In the genomic region with DNA sequence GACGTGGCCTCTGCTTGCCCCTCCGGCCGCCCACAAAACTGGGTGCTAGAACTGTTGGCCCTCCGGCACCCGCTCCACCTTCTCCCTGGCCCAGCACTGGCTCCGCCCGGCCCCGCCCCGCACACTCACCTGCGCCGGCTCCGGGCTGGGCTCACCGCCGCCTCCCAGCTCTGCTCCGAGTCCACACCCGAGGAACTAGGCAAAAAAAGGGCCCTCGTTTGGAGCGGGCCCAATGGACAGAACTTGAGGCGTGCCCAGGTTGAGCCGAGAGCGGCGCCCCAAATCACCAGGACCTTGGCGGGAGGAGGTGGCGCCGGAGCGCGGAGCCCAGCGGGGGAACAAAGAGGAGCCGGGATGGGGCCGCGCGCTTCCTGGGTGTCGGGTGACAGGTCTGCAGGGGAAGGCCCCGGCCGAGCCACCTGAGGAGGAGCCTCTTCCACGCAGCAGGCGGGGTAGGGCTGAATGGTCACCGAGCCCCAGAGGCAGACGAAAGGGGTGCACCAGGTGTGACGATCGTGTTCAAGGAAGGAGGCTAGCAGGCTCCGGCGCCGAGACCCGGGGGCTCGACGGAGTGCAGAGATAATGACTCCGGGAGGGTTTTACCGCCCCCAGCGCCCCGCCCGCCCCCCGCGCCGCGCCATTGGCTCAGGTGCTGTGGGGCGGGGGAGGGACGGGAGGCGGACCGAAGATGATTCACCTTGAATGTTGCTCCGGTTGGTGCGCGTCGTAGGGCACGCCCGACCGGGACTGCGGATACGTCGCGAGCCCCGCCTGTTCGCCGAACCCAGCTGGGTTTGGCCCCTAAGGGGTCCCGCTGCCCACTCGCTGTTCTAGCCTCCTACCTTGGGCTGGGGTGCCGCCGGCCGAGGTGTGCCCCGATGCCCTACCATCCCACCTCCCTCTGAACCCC, we compare ENCODE assay signal across 8 mouse cellular contexts.
A peak's percentile ranks its signal among the peaks of the same experiment; 100 is the strongest.
DNase-seq lines count a peak whose midpoint lies in the region; ATAC-seq lines count a peak whose summit lies in the region.

No protein-coding gene starts in this region.

- H3K27ac ChIP-seq in hindbrain, embryonic 10.5 days, result peak overlapping the region; percentile 85
- H3K27ac ChIP-seq in limb, embryonic 12.5 days, result no peak overlapping the region
- H3K27ac ChIP-seq in midbrain, embryonic 14.5 days (replicated peaks; ENCODE audit: low read depth, low read length), result no peak overlapping the region

- H3K27me3 ChIP-seq in hindbrain, embryonic 10.5 days (ENCODE audit: insufficient read depth, poor library complexity, severe bottlenecking), result peaks cover 100% of the 10 kb centered on the region
- peaks cover 98% of the 10 kb centered on the region for H3K27me3 ChIP-seq in limb, embryonic 12.5 days
- H3K27me3 ChIP-seq in midbrain, embryonic 14.5 days (ENCODE audit: control insufficient read depth, insufficient read depth, low read length), result peaks cover 90% of the 10 kb centered on the region

- no peaks in the 10 kb centered on the region for H3K9me3 ChIP-seq in hindbrain, embryonic 10.5 days
- peaks cover 3% of the 10 kb centered on the region; the same call in 1 of the 2 replicates for H3K9me3 ChIP-seq in limb, embryonic 12.5 days
- H3K9me3 ChIP-seq in midbrain, embryonic 14.5 days (ENCODE audit: control insufficient read depth, low read length), result no peaks in the 10 kb centered on the region

- peak overlapping the region; percentile 58 for H3K4me2 ChIP-seq in limb, embryonic 12.5 days
- peak overlapping the region; percentile 39 for H3K4me2 ChIP-seq in midbrain, embryonic 14.5 days (ENCODE audit: low read length)

- H3K4me1 ChIP-seq in hindbrain, embryonic 10.5 days (replicated peaks), result peaks cover 68% of the 10 kb centered on the region
- H3K4me1 ChIP-seq in limb, embryonic 12.5 days (replicated peaks), result peaks cover 57% of the 10 kb centered on the region
- H3K4me1 ChIP-seq in midbrain, embryonic 14.5 days (ENCODE audit: control insufficient read depth, insufficient read depth, low read length), result 0 out of 2 replicates have a peak, but pooled peaks cover 22% of the 10 kb centered on the region

- H3K9ac ChIP-seq in limb, embryonic 12.5 days (replicated peaks), result peak overlapping the region; percentile 8; the same call in 1 of the 2 replicates
- H3K9ac ChIP-seq in midbrain, embryonic 14.5 days (replicated peaks; ENCODE audit: low read length), result no peak overlapping the region

- no peak for ATAC-seq in limb, embryonic 12.5 days (ENCODE audit: insufficient number of reproducible peaks, insufficient read depth, low FRiP score, low TSS enrichment, low read depth)
- ATAC-seq in midbrain, embryonic 14.5 days (ENCODE audit: low FRiP score, low TSS enrichment), result no peak

- peak; percentile 53 to 80 for DNase-seq in adrenal gland, adult (ENCODE audit: inconsistent age in 2 of 2, low spot score in 1 of 2)
- DNase-seq in adrenal gland, postnatal 10 days, result no peak
- peak; percentile 70 for DNase-seq in WW6 (ENCODE audit: low read depth, low spot score)
- peak; percentile 58 for DNase-seq in hindbrain, embryonic 10.5 days (ENCODE audit: low spot score)
- DNase-seq in midbrain, embryonic 14.5 days, result peak; percentile 32
- DNase-seq in thymus, postnatal 25 days, result peak; percentile 52
- no peak for DNase-seq in frontal cortex, adult 2 months (ENCODE audit: extremely low spot score in 1 of 2, low spot score in 1 of 2)

- WGBS in hindbrain, embryonic 10.5 days, result under 1% methylated on average over 80 of the region's 80 CpGs
- WGBS in limb, embryonic 12.5 days, result under 1% methylated on average over 80 of the region's 80 CpGs
- under 1% methylated on average over 79 of the region's 80 CpGs for WGBS in midbrain, embryonic 14.5 days

- no peaks in the 10 kb centered on the region for H3K36me3 ChIP-seq in hindbrain, embryonic 10.5 days
- no peaks in the 10 kb centered on the region for H3K36me3 ChIP-seq in limb, embryonic 12.5 days
- H3K36me3 ChIP-seq in midbrain, embryonic 14.5 days (ENCODE audit: control insufficient read depth, insufficient read depth, low read length), result no peaks in the 10 kb centered on the region

- peak overlapping the region; percentile 48 for H3K4me3 ChIP-seq in hindbrain, embryonic 10.5 days
- peak overlapping the region; percentile 40 for H3K4me3 ChIP-seq in limb, embryonic 12.5 days (replicated peaks)
- peak overlapping the region; percentile 19 for H3K4me3 ChIP-seq in midbrain, embryonic 14.5 days (replicated peaks; ENCODE audit: low read depth, low read length)

Comparison
In these comparisons a context has a peak if more than half of its experiments do, and no peak if none do; other contexts are left out.
1. DNase-seq: peak in adrenal gland, adult (2 of 2), WW6 (single experiment), hindbrain, embryonic 10.5 days (single experiment), midbrain, embryonic 14.5 days (single experiment) and thymus, postnatal 25 days (single experiment); none in adrenal gland, postnatal 10 days (single experiment) and frontal cortex, adult 2 months (0 of 2).
2. Peak in every context shown above with its lines, with median percentiles within 50 percentile points of each other: H3K4me3 ChIP-seq.